8 mouse cellular contexts compared by ENCODE assay signal in the genomic region with DNA sequence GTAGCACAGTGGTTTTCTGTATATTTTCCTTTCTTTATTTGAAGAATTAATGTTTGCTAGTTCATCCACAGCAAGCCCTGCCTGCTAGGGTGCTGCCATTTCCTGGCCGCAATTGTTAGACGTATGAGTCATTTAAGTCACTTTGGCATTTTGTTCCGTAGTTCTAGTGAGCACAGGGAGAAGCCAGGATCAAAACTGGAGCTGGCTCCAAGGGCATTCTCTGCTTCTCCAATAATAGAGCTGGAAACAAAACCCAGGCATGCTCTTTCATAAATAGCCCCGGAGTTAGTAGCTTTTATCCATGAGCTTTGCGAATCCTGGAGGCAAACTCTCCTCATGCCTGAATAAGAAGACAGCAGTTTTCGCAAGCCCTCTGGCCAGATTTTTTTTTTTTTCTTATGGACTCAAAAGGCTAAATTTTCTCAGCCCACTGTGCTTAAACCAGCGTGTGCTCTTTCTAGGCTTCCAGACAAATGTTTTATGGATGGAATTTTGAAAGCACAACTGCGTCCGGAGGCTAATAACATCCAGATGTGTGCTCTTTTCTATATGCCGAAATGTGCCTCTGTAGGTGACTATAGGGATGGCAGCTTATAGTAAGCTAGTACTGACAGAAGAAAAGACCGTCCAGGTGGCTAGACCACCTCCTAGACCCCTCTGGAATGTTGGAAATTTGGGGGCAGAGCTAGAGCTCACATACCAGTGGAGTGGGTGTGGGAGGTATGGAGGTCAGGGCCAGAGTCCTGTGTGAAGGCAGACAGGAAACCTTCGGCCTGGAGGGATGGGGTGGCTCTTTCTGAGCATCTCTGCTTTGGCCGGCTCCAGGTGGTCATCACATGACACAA. TPM values are rescaled to one million over a fixed set of nuclear protein-coding genes. Genes with fewer than 3 reads are reported as not detected.
DNase-seq lines count a peak whose midpoint lies in the region; ATAC-seq and TF ChIP-seq lines count a peak whose summit lies in the region.

No protein-coding gene starts in this region.

- peak; percentile 82 for ATAC-seq in hindbrain, embryonic 15.5 days (ENCODE audit: low FRiP score, low read depth)
- ATAC-seq in midbrain, embryonic 13.5 days: peak; percentile 84

- H3K4me1 ChIP-seq in ES-E14 (ENCODE audit: control insufficient read depth in 2 of 2, insufficient read depth in 2 of 2, low read length in 2 of 2, poor library complexity in 1 of 2): 0 out of 4 replicates have a peak, but pooled peaks cover 0 to 3% of the 10 kb centered on the region in 2 experiments
- peaks cover 28% of the 10 kb centered on the region for H3K4me1 ChIP-seq in forebrain, embryonic 10.5 days
- H3K4me1 ChIP-seq in hindbrain, embryonic 15.5 days (replicated peaks): peaks cover 19% of the 10 kb centered on the region
- peaks cover 28% of the 10 kb centered on the region for H3K4me1 ChIP-seq in midbrain, embryonic 13.5 days (replicated peaks)

- no peak for TF ChIP-seq CTCF in gastrocnemius, adult 2 months (IDR thresholded peaks at IDR 0.05)

- H3K9me3 ChIP-seq in ES-E14 (ENCODE audit: control insufficient read depth, insufficient read depth, low read depth, low read length): no peaks in the 10 kb centered on the region
- H3K9me3 ChIP-seq in forebrain, embryonic 10.5 days: no peaks in the 10 kb centered on the region
- H3K9me3 ChIP-seq in hindbrain, embryonic 15.5 days: no peaks in the 10 kb centered on the region
- H3K9me3 ChIP-seq in midbrain, embryonic 13.5 days: no peaks in the 10 kb centered on the region

- H3K27me3 ChIP-seq in forebrain, embryonic 10.5 days (ENCODE audit: poor library complexity, severe bottlenecking): peaks cover 18% of the 10 kb centered on the region
- H3K27me3 ChIP-seq in hindbrain, embryonic 15.5 days: no peaks in the 10 kb centered on the region
- H3K27me3 ChIP-seq in midbrain, embryonic 13.5 days: peaks cover 11% of the 10 kb centered on the region; the same call in 1 of the 2 replicates

- peak overlapping the region; percentile 79 for H3K4me3 ChIP-seq in gastrocnemius, adult 2 months
- peak overlapping the region; percentile 67; a peak in 3 of 4 replicates for H3K4me3 ChIP-seq in ES-E14 (ENCODE audit: insufficient read depth in 1 of 2, low read depth in 1 of 2, low read length in 2 of 2, poor library complexity in 1 of 2, severe bottlenecking in 1 of 2)
- H3K4me3 ChIP-seq in forebrain, embryonic 10.5 days: peak overlapping the region; percentile 80
- peak overlapping the region; percentile 57 for H3K4me3 ChIP-seq in hindbrain, embryonic 15.5 days
- H3K4me3 ChIP-seq in midbrain, embryonic 13.5 days (replicated peaks): peak overlapping the region; percentile 71

- peak overlapping the region; percentile 86 for H3K4me2 ChIP-seq in hindbrain, embryonic 15.5 days
- peak overlapping the region; percentile 95 for H3K4me2 ChIP-seq in midbrain, embryonic 13.5 days (replicated peaks)

- in situ Hi-C loops in ES-E14 (cut with MboI; ENCODE audit: low sequenced_read_pairs in 2 of 2, unreplicated experiment in 2 of 2): no loop called here

- 26% methylated on average over 13 of the region's 13 CpGs for WGBS in forebrain, embryonic 10.5 days
- WGBS in hindbrain, embryonic 15.5 days: 21% methylated on average over 13 of the region's 13 CpGs
- WGBS in midbrain, embryonic 13.5 days: 23% methylated on average over 13 of the region's 13 CpGs

- peak overlapping the region; percentile 86 for H3K27ac ChIP-seq in gastrocnemius, adult 2 months
- H3K27ac ChIP-seq in ES-E14 (ENCODE audit: insufficient read depth, low read depth, low read length, poor library complexity, severe bottlenecking): no peak overlapping the region
- peak overlapping the region; percentile 87 for H3K27ac ChIP-seq in forebrain, embryonic 10.5 days
- peak overlapping the region; percentile 54 for H3K27ac ChIP-seq in hindbrain, embryonic 15.5 days (replicated peaks)
- peak overlapping the region; percentile 45; the same call in 1 of the 2 replicates for H3K27ac ChIP-seq in midbrain, embryonic 13.5 days

- 0 out of 2 replicates have a peak overlapping the region, but pooled peaks have one; percentile 34 for H3K9ac ChIP-seq in ES-E14 (ENCODE audit: insufficient read depth, low read depth, low read length, poor library complexity, severe bottlenecking)
- H3K9ac ChIP-seq in hindbrain, embryonic 15.5 days: peak overlapping the region; percentile 78
- peak overlapping the region; percentile 81 for H3K9ac ChIP-seq in midbrain, embryonic 13.5 days (replicated peaks)

- intact Hi-C loops in gastrocnemius, adult 2 months (cut with DNase I): no loop called here
- intact Hi-C loops in left cerebral cortex, postnatal 4 days (cut with DNase I): no loop called here

- H3K36me3 ChIP-seq in ES-E14 (ENCODE audit: control insufficient read depth, insufficient read depth, low read length, poor library complexity, severe bottlenecking): peaks cover 6% of the 10 kb centered on the region; the same call in 1 of the 2 replicates
- H3K36me3 ChIP-seq in forebrain, embryonic 10.5 days (replicated peaks): peaks cover 15% of the 10 kb centered on the region
- 0 out of 2 replicates have a peak, but pooled peaks cover 1% of the 10 kb centered on the region for H3K36me3 ChIP-seq in hindbrain, embryonic 15.5 days
- 0 out of 2 replicates have a peak, but pooled peaks cover 7% of the 10 kb centered on the region for H3K36me3 ChIP-seq in midbrain, embryonic 13.5 days

- DNase-seq in gastrocnemius, adult 2 months: no peak
- DNase-seq in gastrocnemius, adult 8-10 months (ENCODE audit: low spot score in 2 of 2): no peak
- DNase-seq in ES-E14 (ENCODE audit: low read depth, low spot score): no peak
- no peak for DNase-seq in forebrain, embryonic 10.5 days (ENCODE audit: extremely low spot score, low spot score)
- no peak for DNase-seq in spleen, postnatal 4 days (ENCODE audit: low spot score in 2 of 2)
- no peak for DNase-seq in left cerebral cortex, postnatal 4 days

TF ChIP-seq in ES-E14, 5 proteins besides CTCF, POLR2A, EP300 and RAD21:
- no peak for TF ChIP-seq ZC3H11A (IDR thresholded peaks at IDR 0.05; ENCODE audit: borderline replicate concordance, low read depth, low read length)
- no peak for TF ChIP-seq HCFC1 (IDR thresholded peaks at IDR 0.05; ENCODE audit: borderline replicate concordance, insufficient read depth, low read length)
- no peak for TF ChIP-seq MAFK (IDR thresholded peaks at IDR 0.05; ENCODE audit: insufficient read depth, low read depth, low read length)
- no peak for TF ChIP-seq ZNF384 (IDR thresholded peaks at IDR 0.05; ENCODE audit: low read depth, low read length)
- no peak for TF ChIP-seq CHD2 (IDR thresholded peaks at IDR 0.05; ENCODE audit: low read depth, low read length)

RNA-seq across cellular contexts. Expression of a gene that starts 0.6 kb away (rescaled TPM):
- 10 to 100 TPM; 43.7 to 70.1 TPM for total RNA-seq in gastrocnemius, adult 2 months (2021)
- 10 to 100 TPM; 50.1 to 55.4 (median 51.9) TPM for total RNA-seq in gastrocnemius, adult 8-10 months (2022)
- 28.1 and 60.7 TPM in 2 replicates for total RNA-seq in ES-E14 (2012; rRNA removed)
- polyA plus RNA-seq in forebrain, embryonic 10.5 days (2016; fragmentation: Nextera tagmentation; extraction: Ambion mirVana): 115 and 120 TPM in 2 replicates
- 130 and 138 TPM in 2 replicates for polyA plus RNA-seq in hindbrain, embryonic 15.5 days (2015; fragmentation: Nextera tagmentation; extraction: Ambion mirVana)
- polyA plus RNA-seq in midbrain, embryonic 13.5 days (2015; fragmentation: Nextera tagmentation; extraction: Ambion mirVana): 89.1 and 98.3 TPM in 2 replicates
- total RNA-seq in left cerebral cortex, postnatal 4 days (2021): 10 to 100 TPM; 88.3 to 91.0 TPM

RNA-seq across cellular contexts. Expression of a gene that starts 11.2 kb away (rescaled TPM):
- total RNA-seq in gastrocnemius, adult 2 months (2021): under 1 TPM; 0.51 to 0.73 TPM
- under 1 TPM; 0.34 to 0.58 (median 0.42) TPM for total RNA-seq in gastrocnemius, adult 8-10 months (2022)
- 0.21 and 0.71 TPM in 2 replicates for total RNA-seq in ES-E14 (2012; rRNA removed)
- polyA plus RNA-seq in forebrain, embryonic 10.5 days (2016; fragmentation: Nextera tagmentation; extraction: Ambion mirVana): 0.76 and 0.81 TPM in 2 replicates
- 1.2 TPM in 2 replicates for polyA plus RNA-seq in hindbrain, embryonic 15.5 days (2015; fragmentation: Nextera tagmentation; extraction: Ambion mirVana)
- polyA plus RNA-seq in midbrain, embryonic 13.5 days (2015; fragmentation: Nextera tagmentation; extraction: Ambion mirVana): 1.2 and 1.5 TPM in 2 replicates
- under 1 TPM; 0.78 to 0.93 TPM for total RNA-seq in left cerebral cortex, postnatal 4 days (2021)
